Mouse (Mus musculus): ENCODE data around the gene Btbd18. TPM values are rescaled to one million over a fixed set of nuclear protein-coding genes. Genes with fewer than 3 reads are reported as not detected.

Gene Btbd18
- polyA plus RNA-seq, 1 experiment from 2014 or later, result 0.31 TPM

Other genes starting within 250 kb of the Btbd18 start
- 43.9 and 82.9 TPM in 2 replicates for gene Calcrl, start 233.7 kb upstream of the Btbd18 start, polyA plus RNA-seq (2014; fragmentation: Nextera tagmentation; extraction: Ambion mirVana)
- 31.5 and 38.1 TPM in 2 replicates for gene Tfpi, start 182.3 kb upstream of the Btbd18 start, polyA plus RNA-seq (2014; fragmentation: Nextera tagmentation; extraction: Ambion mirVana)
- 29.1 and 53.6 TPM in 2 replicates for gene Ctnnd1, start 8.3 kb upstream of the Btbd18 start, polyA plus RNA-seq (2014; fragmentation: Nextera tagmentation; extraction: Ambion mirVana)
- 404 and 541 TPM in 2 replicates for gene Selenoh, start 11.7 kb downstream of the Btbd18 start, polyA plus RNA-seq (2014; fragmentation: Nextera tagmentation; extraction: Ambion mirVana)
- gene Gm28635, start 19.0 kb downstream of the Btbd18 start, polyA plus RNA-seq (2014; fragmentation: Nextera tagmentation; extraction: Ambion mirVana), result not detected in 2 replicates
- gene Med19, start 19.3 kb downstream of the Btbd18 start, polyA plus RNA-seq (2014; fragmentation: Nextera tagmentation; extraction: Ambion mirVana), result 48.5 and 50.5 TPM in 2 replicates
- gene Tmx2, start 20.1 kb downstream of the Btbd18 start, polyA plus RNA-seq (2014; fragmentation: Nextera tagmentation; extraction: Ambion mirVana), result 145 and 163 TPM in 2 replicates
- 41.0 and 48.8 TPM in 2 replicates for gene Zdhhc5, start 56.1 kb downstream of the Btbd18 start, polyA plus RNA-seq (2014; fragmentation: Nextera tagmentation; extraction: Ambion mirVana)
- 33.2 and 34.5 TPM in 2 replicates for gene Clp1, start 68.3 kb downstream of the Btbd18 start, polyA plus RNA-seq (2014; fragmentation: Nextera tagmentation; extraction: Ambion mirVana)
- 10.0 and 10.4 TPM in 2 replicates for gene Ypel4, start 75.0 kb downstream of the Btbd18 start, polyA plus RNA-seq (2014; fragmentation: Nextera tagmentation; extraction: Ambion mirVana)
- 5.6 and 14.9 TPM in 2 replicates for gene Gm19426, start 84.6 kb downstream of the Btbd18 start, polyA plus RNA-seq (2014; fragmentation: Nextera tagmentation; extraction: Ambion mirVana)
- gene Serping1, start 116.4 kb downstream of the Btbd18 start, polyA plus RNA-seq (2014; fragmentation: Nextera tagmentation; extraction: Ambion mirVana), result 81.7 and 85.8 TPM in 2 replicates
- 25.3 and 29.0 TPM in 2 replicates for gene Ube2l6, start 139.7 kb downstream of the Btbd18 start, polyA plus RNA-seq (2014; fragmentation: Nextera tagmentation; extraction: Ambion mirVana)
- 0.16 and 0.24 TPM in 2 replicates for gene Smtnl1, start 163.6 kb downstream of the Btbd18 start, polyA plus RNA-seq (2014; fragmentation: Nextera tagmentation; extraction: Ambion mirVana)
- 65.3 and 79.4 TPM in 2 replicates for gene Timm10, start 167.9 kb downstream of the Btbd18 start, polyA plus RNA-seq (2014; fragmentation: Nextera tagmentation; extraction: Ambion mirVana)
- gene Slc43a1, start 179.8 kb downstream of the Btbd18 start, polyA plus RNA-seq (2014; fragmentation: Nextera tagmentation; extraction: Ambion mirVana), result 15.5 and 19.4 TPM in 2 replicates
- 1.6 and 2.1 TPM in 2 replicates for gene Rtn4rl2, start 227.6 kb downstream of the Btbd18 start, polyA plus RNA-seq (2014; fragmentation: Nextera tagmentation; extraction: Ambion mirVana)